Mouse (Mus musculus) intestine, postnatal 0 days (tissue): Measurements from ENCODE around the gene Gm21987. TPM values are rescaled to one million over a fixed set of nuclear protein-coding genes. Genes with fewer than 3 reads are reported as not detected.
A peak's percentile ranks its signal among the peaks of the same experiment; 100 is the strongest.

Experiments
- ATAC-seq: fragments of 200-750 bp; cut with Nextera tagmentation; 2 replicates; pipeline ENCODE4 v1.8.0; 2017; ENCODE audit warnings: mild to moderate bottlenecking, moderate TSS enrichment, moderate library complexity
- H3K27ac ChIP-seq: fragments of 300-500 bp; sonication (generic); 2 replicates; pipeline ENCODE4 v1.5.1; 2014; ENCODE audit warnings: mild to moderate bottlenecking, low read depth, low read length, moderate library complexity
- H3K27me3 ChIP-seq: fragments of 300-500 bp; sonication (generic); replicated peaks from 2 replicates; pipeline ENCODE4 v1.6.1; 2014; ENCODE audit warnings: low read length, mixed read lengths; ENCODE audit not compliant: control insufficient read depth, insufficient read depth
- H3K36me3 ChIP-seq: fragments of 300-500 bp; sonication (generic); 2 replicates; pipeline ENCODE4 v1.6.1; 2014; ENCODE audit warnings: mild to moderate bottlenecking, moderate library complexity; ENCODE audit not compliant: control insufficient read depth, insufficient read depth
- H3K4me1 ChIP-seq: fragments of 300-500 bp; sonication (generic); replicated peaks from 2 replicates; pipeline ENCODE4 v1.6.1; 2014; ENCODE audit warnings: antibody characterized with exemption, low read length, mixed read lengths; ENCODE audit not compliant: control insufficient read depth, insufficient read depth
- H3K4me2 ChIP-seq: fragments of 300-500 bp; sonication (generic); replicated peaks from 2 replicates; pipeline ENCODE4 v1.6.1; 2014; ENCODE audit warnings: low read depth, mild to moderate bottlenecking, moderate library complexity
- H3K4me3 ChIP-seq: fragments of 300-500 bp; sonication (generic); 2 replicates; pipeline ENCODE4 v1.5.1; 2014; ENCODE audit warnings: low read depth, low read length
- H3K9ac ChIP-seq: fragments of 300-500 bp; sonication (generic); 2 replicates; pipeline ENCODE4 v1.6.1; 2014; ENCODE audit warnings: mild to moderate bottlenecking, low read depth, low read length
- H3K9me3 ChIP-seq: fragments of 300-500 bp; sonication (generic); 2 replicates; pipeline ENCODE4 v1.6.1; 2016; ENCODE audit warnings: mixed run types; ENCODE audit not compliant: control insufficient read depth
- CTCF ChIP-seq: sonication (generic); IDR thresholded peaks from 2 replicates; pipeline ENCODE4 v1.5.1; 2016; ENCODE audit warnings: low read depth, mild to moderate bottlenecking, control low read depth, antibody characterized with exemption, moderate library complexity
- WGBS: fragments of 180-500 bp; shearing (Covaris S2); extraction: QIAGEN DNeasy Blood & Tissue Kit; methylation state at CpG from one replicate; pipeline ENCODE4 v1.1.7; 2014; 5-methylcytosine and 5-hydroxymethylcytosine counted together
- polyA plus RNA-seq: library from polyadenylated mRNA; unstranded; fragments of >200 nt; fragmentation: Nextera tagmentation; extraction: Ambion mirVana; gene quantifications from 2 replicates; pipeline ENCODE4 v1.2.1, GENCODE M21; 2015

Gm21987 gene
- polyA plus RNA-seq, 1 experiment from 2014 or later: 0.38 TPM

- Histone ChIP-seq H3K27me3 (no peaks in the 10 kb centered on the region), H3K27ac (no peak overlapping the region), H3K9me3 (no peaks in the 10 kb centered on the region), H3K4me1 (no peaks in the 10 kb centered on the region), H3K9ac (no peak overlapping the region), H3K4me2 (no peak overlapping the region), H3K36me3 (no peaks in the 10 kb centered on the region), H3K4me3 (no peak overlapping the region)
- ATAC-seq: no peak
- TF ChIP-seq CTCF: no peak
- WGBS: 79% methylated on average over 5 of the region's 5 CpGs
Measured at GRCm38 (mm10) chr16:38406293-38406692, 59.5 kb downstream of the Gm21987 start.

- H3K9ac ChIP-seq: no peak overlapping the region
Measured at GRCm38 (mm10) chr16:38406708-38407107, 59.9 kb downstream of the Gm21987 start.

DNA sequence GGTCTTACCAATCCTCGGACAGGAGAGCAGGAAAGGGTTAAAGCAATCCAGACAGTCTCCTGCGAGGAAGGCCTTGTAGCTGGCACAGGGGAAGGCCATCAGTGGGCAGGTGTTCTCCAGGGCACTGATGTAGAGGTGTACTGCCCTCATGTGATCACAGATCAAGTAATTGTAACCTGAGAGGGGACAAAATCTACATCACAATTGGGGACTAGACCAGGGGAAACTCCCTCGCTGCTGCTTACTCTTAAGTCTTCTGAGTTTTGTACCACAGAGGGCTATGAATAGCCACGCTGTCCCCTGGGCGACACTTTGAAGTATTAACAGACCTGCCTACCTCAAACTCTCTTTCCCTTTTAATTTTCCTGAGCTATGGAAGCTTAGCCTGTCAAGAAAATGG lies 60.7 kb downstream of the Gm21987 start:
- H3K36me3 ChIP-seq: no peaks in the 10 kb centered on the region
- ATAC-seq: no peak
- TF ChIP-seq CTCF: no peak
- no peak overlapping the region for H3K4me2 ChIP-seq
- H3K4me3 ChIP-seq: no peak overlapping the region
- no peaks in the 10 kb centered on the region for H3K4me1 ChIP-seq
- no peaks in the 10 kb centered on the region for H3K27me3 ChIP-seq
- H3K27ac ChIP-seq: no peak overlapping the region
- WGBS: 50% methylated on average over 5 of the region's 5 CpGs
- no peaks in the 10 kb centered on the region for H3K9me3 ChIP-seq
- no peak overlapping the region for H3K9ac ChIP-seq

More at GRCm38 (mm10) chr16:38406708-38407107, 59.9 kb downstream of the Gm21987 start:
- no peaks in the 10 kb centered on the region for H3K9me3 ChIP-seq
- no peaks in the 10 kb centered on the region for H3K4me1 ChIP-seq
- H3K4me3 ChIP-seq: no peak overlapping the region
- H3K36me3 ChIP-seq: no peaks in the 10 kb centered on the region
- no peaks in the 10 kb centered on the region for H3K27me3 ChIP-seq
- 75% methylated on average over 6 of the region's 6 CpGs for WGBS
- ATAC-seq: peak; percentile 72
- no peak overlapping the region for H3K27ac ChIP-seq
- no peak overlapping the region; the same call in 1 of the 2 replicates for H3K4me2 ChIP-seq
- no peak for TF ChIP-seq CTCF

GRCm38 (mm10) chr16:38408416-38408815 lies 61.6 kb downstream of the Gm21987 start:
- WGBS: 92% methylated on average over 8 of the region's 8 CpGs

More at GRCm38 (mm10) chr16:38408416-38408815, 61.6 kb downstream of the Gm21987 start:
- Histone ChIP-seq H3K4me2 (no peak overlapping the region), H3K4me3 (no peak overlapping the region), H3K27ac (no peak overlapping the region), H3K9ac (no peak overlapping the region), H3K36me3 (no peaks in the 10 kb centered on the region), H3K27me3 (no peaks in the 10 kb centered on the region), H3K9me3 (no peaks in the 10 kb centered on the region), H3K4me1 (no peaks in the 10 kb centered on the region)
- ATAC-seq: no peak
- no peak for TF ChIP-seq CTCF

Other genes starting within 250 kb of the Gm21987 start
- 23.1 and 26.0 TPM in 2 replicates for gene Nr1i2, start 52.2 kb upstream of the Gm21987 start, polyA plus RNA-seq
- 0.88 and 1.0 TPM in 2 replicates for gene Maats1, start 4.9 kb upstream of the Gm21987 start, polyA plus RNA-seq
- gene Cox17, start within 50 bp of the Gm21987 start, polyA plus RNA-seq: 557 and 587 TPM in 2 replicates
- gene Popdc2, start 15.2 kb downstream of the Gm21987 start, polyA plus RNA-seq: 16.6 and 16.9 TPM in 2 replicates
- gene Pla1a, start 86.1 kb downstream of the Gm21987 start, polyA plus RNA-seq: 1.6 and 1.8 TPM in 2 replicates
- gene Adprh, start 105.7 kb downstream of the Gm21987 start, polyA plus RNA-seq: 55.3 and 58.8 TPM in 2 replicates
- 0.23 and 0.33 TPM in 2 replicates for gene Cd80, start 108.5 kb downstream of the Gm21987 start, polyA plus RNA-seq
- gene Timmdc1, start 175.6 kb downstream of the Gm21987 start, polyA plus RNA-seq: 11.8 and 13.8 TPM in 2 replicates
- gene Poglut1, start 203.2 kb downstream of the Gm21987 start, polyA plus RNA-seq: 11.3 and 12.3 TPM in 2 replicates
- 28.4 and 29.3 TPM in 2 replicates for gene Tmem39a, start 211.7 kb downstream of the Gm21987 start, polyA plus RNA-seq